In genomic region chr5:50074245-50074644, GRCm38 (mm10) we compare ENCODE assay signal across 29 mouse cellular contexts. TPM values are rescaled to one million over a fixed set of nuclear protein-coding genes. Genes with fewer than 3 reads are reported as not detected.
DNase-seq lines count a peak whose midpoint lies in the region; ATAC-seq and TF ChIP-seq lines count a peak whose summit lies in the region.
"Had no signal": no experiment of that assay in that cellular context is flagged by ENCODE, and none has a peak within 500 bp of the region (broad histone marks: within the 10 kb centered on the region; RNA-seq: fewer than 3 reads in every experiment).

No protein-coding gene starts in this region.

- H3K36me3 ChIP-seq in forebrain, postnatal 0 days (ENCODE audit: insufficient read depth) = no peaks in the 10 kb centered on the region
- H3K36me3 ChIP-seq in forebrain, embryonic 14.5 days (ENCODE audit: control insufficient read depth, insufficient read depth, low read length) = no peaks in the 10 kb centered on the region
- no peaks in the 10 kb centered on the region for H3K36me3 ChIP-seq in midbrain, embryonic 11.5 days (ENCODE audit: control insufficient read depth, insufficient read depth, low read length)
- no peaks in the 10 kb centered on the region for H3K36me3 ChIP-seq in midbrain, embryonic 15.5 days (replicated peaks)
- H3K36me3 ChIP-seq: embryonic facial prominence, embryonic 13.5 days; embryonic facial prominence, embryonic 15.5 days; forebrain, embryonic 10.5 days; forebrain, embryonic 12.5 days; forebrain, embryonic 15.5 days; G1E had no signal

- no peak for DNase-seq in forebrain, postnatal 0 days
- DNase-seq in forebrain, embryonic 14.5 days (ENCODE audit: low spot score) = no peak
- DNase-seq in layer of hippocampus, adult 11-12 months (ENCODE audit: low spot score) = peak; percentile 4
- no peak for DNase-seq in layer of hippocampus, postnatal 10 days (ENCODE audit: low spot score in 2 of 2)
- DNase-seq in midbrain, embryonic 11.5 days (ENCODE audit: low spot score, missing footprints) = peak; percentile 35
- DNase-seq: adrenal gland, adult 8-10 months; adrenal gland, postnatal 14 days; adrenal gland, postnatal 36 days; B cell, adult 2 months; cerebellum, adult 11 months; cerebellum, adult 18-20 months; cerebellum, adult 8-10 months; cerebellum, adult 9-11 months; cerebellum, postnatal 14 days; cerebellum, postnatal 36 days; embryo, embryonic 11 days had no signal

- no peak overlapping the region for H3K4me2 ChIP-seq in forebrain, postnatal 0 days (ENCODE audit: low read depth)
- H3K4me2 ChIP-seq in forebrain, embryonic 14.5 days (ENCODE audit: low read length) = no peak overlapping the region
- no peak overlapping the region for H3K4me2 ChIP-seq in midbrain, embryonic 11.5 days
- no peak overlapping the region for H3K4me2 ChIP-seq in midbrain, embryonic 15.5 days
- H3K4me2 ChIP-seq: embryonic facial prominence, embryonic 13.5 days; embryonic facial prominence, embryonic 15.5 days; forebrain, embryonic 12.5 days; forebrain, embryonic 15.5 days had no signal

- TF ChIP-seq CTCF in forebrain, postnatal 0 days (IDR thresholded peaks at IDR 0.05; ENCODE audit: low read depth) = no peak

- no peak overlapping the region for H3K9ac ChIP-seq in forebrain, postnatal 0 days
- no peak overlapping the region for H3K9ac ChIP-seq in forebrain, embryonic 14.5 days (ENCODE audit: low read length)
- H3K9ac ChIP-seq in midbrain, embryonic 11.5 days (ENCODE audit: low read length) = no peak overlapping the region
- no peak overlapping the region for H3K9ac ChIP-seq in midbrain, embryonic 15.5 days
- H3K9ac ChIP-seq: embryonic facial prominence, embryonic 13.5 days; embryonic facial prominence, embryonic 15.5 days; forebrain, embryonic 12.5 days; forebrain, embryonic 15.5 days had no signal

- peak; percentile 50 for ATAC-seq in forebrain, postnatal 0 days
- ATAC-seq in forebrain, embryonic 14.5 days = no peak
- no peak for ATAC-seq in midbrain, embryonic 11.5 days (ENCODE audit: low FRiP score)
- no peak for ATAC-seq in midbrain, embryonic 15.5 days (replicated peaks)
- ATAC-seq in inflammation-experienced regulatory T-cells, adult 6 months = no peak
- ATAC-seq: activated CD4-positive, CD25-positive, alpha-beta regulatory T cell, adult 4 months; CD4-positive, CD25-positive, alpha-beta regulatory T cell, adult 4 months; forebrain, embryonic 15.5 days; Patski had no signal

- no peaks in the 10 kb centered on the region for H3K9me3 ChIP-seq in forebrain, postnatal 0 days (ENCODE audit: low read length)
- H3K9me3 ChIP-seq in forebrain, embryonic 14.5 days (replicated peaks; ENCODE audit: control insufficient read depth, low read length) = no peaks in the 10 kb centered on the region
- H3K9me3 ChIP-seq in midbrain, embryonic 11.5 days (ENCODE audit: control insufficient read depth, low read length) = no peaks in the 10 kb centered on the region
- H3K9me3 ChIP-seq in midbrain, embryonic 15.5 days = no peaks in the 10 kb centered on the region
- H3K9me3 ChIP-seq: embryonic facial prominence, embryonic 13.5 days; embryonic facial prominence, embryonic 15.5 days; forebrain, embryonic 12.5 days; forebrain, embryonic 15.5 days had no signal

- no peak overlapping the region for H3K4me3 ChIP-seq in forebrain, postnatal 0 days (ENCODE audit: low read depth, low read length)
- H3K4me3 ChIP-seq in forebrain, embryonic 14.5 days (ENCODE audit: low read depth, low read length) = no peak overlapping the region
- no peak overlapping the region for H3K4me3 ChIP-seq in midbrain, embryonic 11.5 days (ENCODE audit: low read depth, low read length)
- H3K4me3 ChIP-seq in midbrain, embryonic 15.5 days = no peak overlapping the region
- H3K4me3 ChIP-seq: embryonic facial prominence, embryonic 13.5 days; embryonic facial prominence, embryonic 15.5 days; erythroblast, embryonic 14.5 days; forebrain, embryonic 10.5 days; forebrain, embryonic 12.5 days; forebrain, embryonic 15.5 days had no signal

- H3K27me3 ChIP-seq in forebrain, postnatal 0 days (ENCODE audit: insufficient read depth, low read length) = no peaks in the 10 kb centered on the region
- no peaks in the 10 kb centered on the region for H3K27me3 ChIP-seq in forebrain, embryonic 14.5 days (replicated peaks; ENCODE audit: control insufficient read depth, insufficient read depth, low read length)
- no peaks in the 10 kb centered on the region for H3K27me3 ChIP-seq in midbrain, embryonic 11.5 days (ENCODE audit: control insufficient read depth, insufficient read depth, low read length)
- no peaks in the 10 kb centered on the region for H3K27me3 ChIP-seq in midbrain, embryonic 15.5 days (replicated peaks)
- H3K27me3 ChIP-seq: CH12.LX; embryonic facial prominence, embryonic 13.5 days; embryonic facial prominence, embryonic 15.5 days; forebrain, embryonic 12.5 days; forebrain, embryonic 15.5 days had no signal

- no peak overlapping the region for H3K27ac ChIP-seq in forebrain, postnatal 0 days (ENCODE audit: low read depth, low read length)
- no peak overlapping the region for H3K27ac ChIP-seq in forebrain, embryonic 14.5 days (ENCODE audit: low read depth, low read length)
- no peak overlapping the region for H3K27ac ChIP-seq in midbrain, embryonic 11.5 days (ENCODE audit: low read depth, low read length)
- H3K27ac ChIP-seq in midbrain, embryonic 15.5 days = no peak overlapping the region
- H3K27ac ChIP-seq: embryonic facial prominence, embryonic 13.5 days; embryonic facial prominence, embryonic 15.5 days; forebrain, embryonic 10.5 days; forebrain, embryonic 12.5 days; forebrain, embryonic 15.5 days had no signal

- H3K4me1 ChIP-seq in forebrain, postnatal 0 days (ENCODE audit: insufficient read depth) = no peaks in the 10 kb centered on the region; the same call in 1 of the 2 replicates
- no peaks in the 10 kb centered on the region for H3K4me1 ChIP-seq in forebrain, embryonic 14.5 days (ENCODE audit: control insufficient read depth, insufficient read depth, low read length)
- no peaks in the 10 kb centered on the region for H3K4me1 ChIP-seq in midbrain, embryonic 11.5 days (ENCODE audit: control insufficient read depth, insufficient read depth, low read length)
- H3K4me1 ChIP-seq in midbrain, embryonic 15.5 days = no peaks in the 10 kb centered on the region
- H3K4me1 ChIP-seq: embryonic facial prominence, embryonic 13.5 days; embryonic facial prominence, embryonic 15.5 days; forebrain, embryonic 10.5 days; forebrain, embryonic 12.5 days; forebrain, embryonic 15.5 days had no signal

RNA-seq across cellular contexts. Expression of gene Adgra3, which starts 15.4 kb away (rescaled TPM):
- total RNA-seq in forebrain, postnatal 0 days (2014; rRNA removed) = 42.1 and 46.8 TPM in 2 replicates
- 8.9 and 9.1 TPM in 2 replicates for polyA plus RNA-seq in forebrain, postnatal 0 days (2015; fragmentation: Nextera tagmentation; extraction: Ambion mirVana)
- 17.8 and 20.8 TPM in 2 replicates for polyA plus RNA-seq in forebrain, embryonic 14.5 days (2014; fragmentation: Nextera tagmentation; extraction: Ambion mirVana)
- total RNA-seq in layer of hippocampus, postnatal 10 days (2021) = 10 to 100 TPM; 44.7 to 54.0 TPM
- polyA plus RNA-seq in midbrain, embryonic 11.5 days (2014; fragmentation: Nextera tagmentation; extraction: Ambion mirVana) = 37.3 and 41.2 TPM in 2 replicates
- polyA plus RNA-seq in midbrain, embryonic 15.5 days (2015; fragmentation: Nextera tagmentation; extraction: Ambion mirVana) = 14.3 and 15.4 TPM in 2 replicates
- not detected for polyA plus RNA-seq in inflammation-experienced regulatory T-cells, adult 6 months (2017; shearing (Covaris generic))
- total RNA-seq: CH12.LX had no signal
- polyA plus RNA-seq: CD4-positive, CD25-positive, alpha-beta regulatory T cell, adult 4 months; G1E had no signal

Comparison
In these comparisons a context has a peak if more than half of its experiments do, and no peak if none do; other contexts are left out.
1. DNase-seq: peak in layer of hippocampus, adult 11-12 months (single experiment) and midbrain, embryonic 11.5 days (single experiment); none in forebrain, postnatal 0 days (single experiment), forebrain, embryonic 14.5 days (single experiment) and layer of hippocampus, postnatal 10 days (0 of 2).